Mouse (Mus musculus): ENCODE results near the gene Myo16.

Myo16 gene

DNA sequence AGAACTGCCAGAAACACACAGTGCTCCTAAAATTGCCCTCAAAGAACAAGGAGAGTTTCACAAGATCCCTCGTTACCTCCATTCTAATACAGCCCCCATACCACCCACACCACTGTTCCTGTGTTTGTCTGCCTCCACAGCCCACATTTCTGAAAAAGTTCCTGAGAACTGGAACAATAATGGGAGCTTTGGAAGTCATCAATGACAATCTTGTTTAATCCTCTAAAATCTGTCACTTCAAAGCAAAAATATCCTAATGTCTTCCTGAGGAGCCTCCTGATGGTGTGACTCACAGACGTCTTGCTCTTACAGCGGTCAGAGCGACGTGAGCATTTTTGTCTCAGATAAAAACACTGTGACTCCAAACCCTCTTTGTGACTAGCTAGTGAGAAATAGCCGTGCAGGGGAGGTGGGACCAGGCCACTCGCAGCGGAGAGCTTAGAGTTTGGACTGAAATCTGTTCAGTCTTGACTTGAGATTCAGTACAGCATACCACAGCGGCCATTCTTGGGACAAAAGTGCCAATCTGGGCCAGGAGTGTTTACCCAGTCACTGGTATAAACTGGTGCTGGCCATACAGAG, 394.4 kb downstream of the Myo16 start:
- no peak for DNase-seq (ENCODE audit: low spot score)

DNA sequence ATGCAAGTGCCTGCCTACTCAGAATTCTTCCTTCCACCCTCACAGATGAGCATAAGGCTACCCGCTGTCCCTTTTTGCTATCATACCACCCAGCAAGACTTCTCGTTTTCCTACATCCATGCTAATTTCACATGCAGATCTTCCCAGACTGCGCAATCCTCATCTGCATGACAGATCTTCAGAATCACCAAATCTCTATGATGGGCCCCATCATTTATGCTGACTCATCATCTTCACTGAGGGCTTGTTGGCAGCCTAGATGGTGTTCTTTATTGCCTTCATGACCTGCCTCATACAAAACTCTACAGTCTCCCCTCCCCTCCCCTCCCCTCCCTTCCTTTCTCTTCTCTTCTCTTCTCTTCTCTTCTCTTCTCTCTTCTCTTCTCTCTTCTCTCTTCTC, 395.7 kb downstream of the Myo16 start:
- no peak for DNase-seq (ENCODE audit: low spot score)

DNA sequence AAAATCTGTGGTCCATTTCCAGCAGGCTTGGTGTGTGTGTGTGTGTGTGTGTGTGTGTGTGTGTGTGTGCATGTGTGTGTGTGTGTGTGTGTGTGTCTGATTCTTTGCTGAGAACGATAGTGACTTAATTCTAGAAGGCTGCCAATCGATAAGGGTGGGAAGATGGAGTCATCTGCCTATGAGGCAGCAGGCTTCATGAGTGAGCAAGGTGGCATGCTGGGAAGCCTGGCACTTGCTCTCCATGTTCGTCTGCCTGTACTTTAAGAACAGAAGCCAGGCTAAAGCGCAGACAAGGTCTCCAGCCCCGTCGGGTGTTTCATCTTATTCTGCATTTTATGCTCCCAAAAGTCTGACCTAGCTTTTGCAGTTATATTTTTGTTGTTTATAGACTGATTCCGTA, 404.2 kb downstream of the Myo16 start:
- DNase-seq (ENCODE audit: low spot score) = no peak

DNA sequence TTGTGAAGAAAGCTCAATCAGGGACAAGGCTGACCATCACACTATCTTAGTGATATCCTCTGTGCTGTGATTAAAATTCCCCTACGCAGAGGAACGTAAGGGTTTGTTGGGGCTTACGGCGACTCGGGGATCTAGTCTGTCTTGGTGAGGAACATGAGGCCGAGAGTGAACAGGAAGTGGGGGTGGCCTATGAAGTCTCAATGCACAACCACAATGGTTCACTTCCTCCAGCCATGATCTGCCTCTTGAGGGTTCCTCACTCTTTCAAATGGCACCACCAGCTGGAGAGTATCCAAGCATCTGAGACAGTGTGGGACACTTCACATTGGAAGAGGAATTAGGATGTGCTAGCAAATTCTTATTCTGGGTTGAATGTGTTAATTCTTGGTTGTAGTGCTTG, 405.8 kb downstream of the Myo16 start:
- no peak for DNase-seq (ENCODE audit: low spot score)

DNA sequence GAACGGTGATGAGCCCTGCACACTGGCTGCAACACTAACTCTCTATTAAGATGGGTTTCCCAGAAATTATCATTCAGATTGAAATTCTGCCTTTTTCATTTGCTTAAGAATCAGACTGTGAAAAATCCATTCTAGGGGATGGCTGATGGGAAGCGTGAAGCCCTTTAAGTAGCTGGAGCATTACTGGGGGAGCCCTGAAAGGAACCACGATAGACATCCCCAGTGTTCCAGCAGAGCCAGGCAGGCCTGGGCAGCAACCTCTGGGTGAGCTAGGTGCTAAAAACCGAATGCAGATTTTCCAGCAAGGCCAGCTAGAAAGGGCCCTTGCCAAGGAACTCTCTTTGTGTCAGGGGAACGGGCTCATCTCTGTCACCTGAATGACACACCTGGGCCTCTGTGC, 407.9 kb downstream of the Myo16 start:
- no peak for DNase-seq (ENCODE audit: low spot score)

DNA sequence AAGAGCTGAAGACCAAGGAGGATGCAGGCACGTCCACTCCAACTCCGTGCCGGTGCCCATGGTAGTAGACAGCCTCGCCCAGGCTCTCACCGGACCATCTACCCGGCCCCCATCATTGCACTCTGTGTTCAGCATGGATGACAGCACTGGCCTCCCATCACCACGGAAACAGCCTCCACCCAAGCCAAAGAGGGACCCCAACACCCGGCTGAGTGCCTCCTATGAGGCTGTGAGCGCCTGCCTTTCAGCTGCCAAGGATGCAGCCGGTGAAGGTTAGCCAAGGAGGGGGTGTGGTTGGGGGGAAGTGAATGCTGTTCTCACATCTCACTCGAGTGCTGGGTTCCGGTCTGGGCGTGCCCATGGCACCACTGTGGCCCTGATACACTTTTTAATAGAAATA, 408.3 kb downstream of the Myo16 start:
- DNase-seq (ENCODE audit: low spot score) = no peak

DNA sequence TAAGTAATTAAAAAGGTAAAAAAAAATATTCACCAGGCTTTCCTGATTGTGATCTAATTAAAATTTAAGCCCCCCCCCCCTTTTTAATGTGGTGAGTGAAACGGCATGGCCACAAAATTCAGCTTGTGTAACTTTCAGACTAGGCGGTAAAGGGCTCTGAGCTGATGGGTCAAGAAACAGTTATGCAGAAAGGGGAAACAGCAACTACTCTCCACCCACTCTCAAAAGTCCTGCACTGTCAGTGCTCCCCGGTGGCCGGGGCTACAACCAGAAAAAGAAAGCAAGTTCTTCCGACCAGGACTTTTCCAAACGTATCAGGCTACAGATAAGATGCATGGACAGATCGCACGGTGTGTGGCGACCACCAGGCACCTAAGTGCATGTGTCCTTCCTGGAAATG, 408.9 kb downstream of the Myo16 start:
- no peak for DNase-seq (ENCODE audit: low spot score)

DNA sequence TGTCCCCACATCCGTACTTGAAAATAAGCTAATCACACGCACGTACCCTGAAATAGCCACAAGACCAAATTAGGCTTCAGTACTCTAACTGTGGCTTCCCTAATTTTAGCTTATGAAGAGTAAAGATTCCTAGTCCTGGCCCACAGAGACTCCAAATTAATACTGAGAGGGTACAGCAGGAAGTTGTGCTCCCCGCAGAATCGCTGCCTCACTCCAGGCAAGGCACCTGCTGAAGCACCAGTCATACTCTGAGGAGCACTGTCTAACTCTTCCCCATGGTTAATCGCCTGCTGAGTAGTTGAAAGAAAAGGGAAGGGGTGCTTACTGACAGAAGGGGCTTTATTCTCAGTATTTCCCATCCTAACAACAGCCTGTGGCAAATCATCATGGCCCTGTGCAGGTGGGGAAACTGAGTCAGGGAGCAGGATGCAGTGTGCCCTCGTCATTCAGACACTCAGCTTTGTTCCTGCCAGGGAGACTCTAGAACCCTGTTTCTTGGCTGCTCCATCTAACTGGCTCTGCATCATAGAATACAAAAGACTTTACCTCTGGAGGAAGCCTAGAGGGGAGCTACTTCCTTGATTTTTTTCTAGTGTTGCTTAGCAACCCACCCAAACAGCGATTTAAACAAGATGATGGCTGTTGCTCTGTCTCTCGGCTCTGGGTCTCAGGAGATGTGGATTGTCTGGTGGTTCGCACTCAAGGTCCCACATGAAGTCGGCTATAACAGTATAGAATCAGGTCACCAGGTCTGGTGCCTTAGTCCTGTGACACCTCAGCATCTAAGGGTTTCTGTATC, 411.7 kb downstream of the Myo16 start:
- no peak for DNase-seq (ENCODE audit: low spot score)

DNA sequence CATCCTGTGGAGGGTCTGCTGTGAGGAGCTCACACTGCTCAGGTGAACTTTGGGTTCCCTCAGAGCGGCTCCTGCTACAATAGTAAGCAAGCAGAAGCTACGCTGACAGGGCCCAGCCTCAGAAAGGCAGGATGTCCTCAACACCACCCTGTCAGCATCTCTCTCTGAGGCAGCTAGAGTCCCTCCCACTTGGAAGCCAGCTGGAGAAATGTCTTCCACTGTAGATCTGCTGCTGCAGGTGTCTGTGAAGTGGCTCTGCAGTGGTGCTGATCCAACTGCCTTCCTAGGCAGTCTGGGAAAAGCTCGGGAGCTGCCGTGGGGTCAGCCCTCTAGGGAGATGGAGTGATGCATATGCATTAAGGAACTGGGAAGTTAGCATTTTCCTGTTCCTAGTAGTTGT, 414.7 kb downstream of the Myo16 start:
- no peak for DNase-seq (ENCODE audit: low spot score)

DNA sequence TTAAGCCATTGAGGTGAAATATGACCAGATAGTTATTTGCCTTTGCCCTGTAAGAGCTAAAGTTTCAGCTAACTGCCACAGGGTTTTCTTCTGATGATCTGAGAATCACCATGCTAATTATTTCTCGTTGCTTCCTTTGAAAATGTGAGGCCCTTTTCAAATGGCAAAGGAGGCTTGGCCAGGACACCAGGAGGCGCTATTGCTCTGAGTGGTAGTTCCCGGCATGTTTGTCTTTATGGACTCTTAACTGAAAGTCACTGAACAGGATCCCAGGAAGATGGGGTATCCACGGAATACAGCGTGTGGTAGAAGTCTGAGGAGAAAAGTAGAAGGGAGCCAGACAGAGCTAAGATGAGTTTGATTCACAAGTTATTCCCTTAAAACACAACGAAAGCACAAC, 420.4 kb downstream of the Myo16 start:
- peak; percentile 26 for DNase-seq (ENCODE audit: low spot score)

DNA sequence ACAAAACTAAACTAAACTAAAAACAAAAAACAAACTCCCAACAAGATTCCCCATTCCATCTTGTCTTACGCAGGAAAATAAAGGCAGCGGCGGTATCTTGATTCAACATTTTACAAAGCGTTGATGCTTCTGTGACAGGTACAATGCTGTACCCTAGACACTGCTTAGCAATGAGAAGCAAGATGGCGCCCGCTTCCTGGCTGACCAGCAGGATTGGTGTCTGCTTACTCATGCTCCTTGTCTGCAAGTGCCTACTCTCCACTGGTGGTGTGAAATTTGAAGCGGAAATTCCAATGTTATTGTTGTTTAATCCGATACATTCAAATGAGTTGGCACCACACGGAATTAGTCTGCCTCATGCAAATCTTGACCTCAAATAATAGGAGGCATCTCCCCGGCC, 421.5 kb downstream of the Myo16 start:
- DNase-seq (ENCODE audit: low spot score) = no peak

DNA sequence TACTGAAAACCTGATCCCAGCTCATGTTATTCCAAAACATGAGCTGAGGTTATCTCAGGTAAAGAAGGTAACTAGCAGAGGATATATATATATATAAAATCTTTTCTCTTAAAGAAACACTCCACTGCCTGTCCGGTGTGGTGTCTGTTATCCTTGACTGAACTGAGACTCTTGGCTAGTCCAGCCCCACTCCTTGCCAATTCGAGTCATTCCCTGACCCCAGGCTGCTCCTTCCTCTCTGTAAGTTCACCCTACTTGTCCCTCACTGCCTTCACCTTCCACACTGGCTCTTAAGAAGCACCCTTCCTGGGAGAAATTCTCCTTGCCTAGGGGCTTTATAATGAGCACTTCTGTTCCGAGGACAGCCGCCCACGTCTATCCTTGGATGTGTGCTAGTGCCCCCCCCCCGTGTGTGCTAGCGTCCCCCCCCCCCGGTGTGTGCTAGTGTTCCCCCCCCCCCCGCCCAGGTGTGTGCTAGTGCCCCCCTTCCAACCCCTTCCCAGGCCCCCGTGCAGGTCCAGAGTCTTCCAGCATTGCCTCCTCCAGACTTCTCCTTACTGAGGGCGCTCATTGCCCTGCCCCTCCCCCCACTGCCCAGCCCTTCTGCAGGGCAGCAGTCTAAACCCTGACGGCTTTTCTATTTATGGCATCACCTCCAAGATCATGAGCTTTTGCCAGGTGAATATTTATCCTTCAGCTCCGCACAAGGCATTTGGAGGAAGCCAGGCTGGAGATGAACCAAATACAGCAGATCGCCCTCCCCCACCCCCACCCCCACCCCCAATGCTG, 433.4 kb downstream of the Myo16 start:
- no peak for DNase-seq (ENCODE audit: low spot score)

DNA sequence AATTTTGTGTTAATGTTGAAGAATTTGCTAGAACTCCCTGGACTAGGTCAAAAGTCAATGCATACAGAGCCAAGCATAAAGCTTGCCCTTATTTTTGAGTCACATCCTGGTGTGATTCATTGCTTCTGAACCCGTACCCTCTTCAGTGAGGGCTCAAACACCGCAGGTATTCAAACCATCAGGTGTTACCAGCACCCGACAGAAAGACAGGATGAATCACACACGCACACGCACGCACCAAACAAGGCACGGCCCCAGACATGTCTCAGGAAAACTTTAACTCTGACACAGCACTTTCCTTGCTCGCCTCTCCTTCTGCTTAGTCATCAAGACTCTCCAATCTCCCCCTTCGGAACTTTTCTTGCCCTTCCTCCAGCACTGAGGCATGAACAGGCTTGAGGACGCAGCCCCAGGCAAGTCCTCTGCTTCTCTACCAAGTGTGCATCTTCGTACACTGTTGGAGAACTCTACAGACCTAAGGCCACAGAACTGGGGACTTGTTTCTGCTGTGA, 435.8 kb downstream of the Myo16 start:
- DNase-seq (ENCODE audit: low spot score) = no peak

DNA sequence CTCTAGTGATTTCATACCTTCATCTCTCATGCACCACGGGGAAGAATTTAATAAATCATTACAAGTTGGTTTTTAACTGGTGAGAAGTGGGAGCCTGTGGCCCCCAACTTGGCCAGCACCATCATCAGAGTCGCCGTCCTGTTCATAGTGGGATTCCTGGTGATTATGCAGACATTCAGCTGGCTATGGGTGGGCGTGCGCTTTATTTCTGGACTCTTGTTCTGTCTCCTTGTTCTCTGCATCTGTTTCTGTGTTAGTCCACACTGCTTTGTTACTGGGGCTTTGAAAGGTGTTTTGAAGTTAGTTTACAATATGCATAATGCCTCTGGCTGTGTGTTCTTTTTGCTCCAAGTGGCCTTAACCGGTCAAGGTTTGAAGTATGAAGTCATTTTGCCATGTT, 439.2 kb downstream of the Myo16 start:
- no peak for DNase-seq (ENCODE audit: low spot score)

DNA sequence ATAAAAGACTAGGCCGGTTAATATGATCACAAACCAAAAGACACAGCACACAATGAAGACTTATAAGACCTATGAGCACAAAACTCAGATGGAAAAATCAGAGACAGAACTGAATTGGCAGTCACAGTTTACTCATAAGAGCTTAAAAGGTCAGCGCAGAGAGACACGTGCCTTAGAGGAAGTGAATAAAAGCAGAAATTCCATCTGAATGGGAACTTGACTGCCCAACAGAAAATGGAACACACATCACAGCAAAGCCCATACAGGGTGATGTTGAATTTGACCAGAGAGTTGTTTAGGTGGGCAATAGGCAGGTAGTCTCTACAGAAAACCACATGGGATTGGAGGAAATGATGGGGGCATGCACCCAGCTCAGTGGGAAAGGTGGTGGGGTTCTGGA, 442.6 kb downstream of the Myo16 start:
- no peak for DNase-seq (ENCODE audit: low spot score)

DNA sequence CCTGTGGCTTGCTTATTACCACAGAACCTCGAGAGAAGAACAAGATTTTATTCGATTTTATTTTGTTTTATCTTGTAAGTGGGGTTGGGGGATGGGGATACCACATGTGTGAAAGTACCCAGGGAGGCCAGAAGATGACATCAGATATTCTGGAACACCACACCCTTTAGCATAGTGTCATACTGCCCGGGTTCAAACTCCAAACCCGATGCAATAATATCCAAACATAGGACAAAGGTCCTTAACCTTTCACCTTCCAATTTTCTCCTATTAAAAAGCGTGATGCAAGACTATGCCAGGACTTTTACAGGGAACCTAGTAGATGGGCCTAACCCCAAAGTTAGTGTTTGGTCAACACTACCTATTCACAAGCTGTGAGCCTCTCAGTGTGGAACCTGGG, 443.9 kb downstream of the Myo16 start:
- DNase-seq (ENCODE audit: low spot score) = no peak

DNA sequence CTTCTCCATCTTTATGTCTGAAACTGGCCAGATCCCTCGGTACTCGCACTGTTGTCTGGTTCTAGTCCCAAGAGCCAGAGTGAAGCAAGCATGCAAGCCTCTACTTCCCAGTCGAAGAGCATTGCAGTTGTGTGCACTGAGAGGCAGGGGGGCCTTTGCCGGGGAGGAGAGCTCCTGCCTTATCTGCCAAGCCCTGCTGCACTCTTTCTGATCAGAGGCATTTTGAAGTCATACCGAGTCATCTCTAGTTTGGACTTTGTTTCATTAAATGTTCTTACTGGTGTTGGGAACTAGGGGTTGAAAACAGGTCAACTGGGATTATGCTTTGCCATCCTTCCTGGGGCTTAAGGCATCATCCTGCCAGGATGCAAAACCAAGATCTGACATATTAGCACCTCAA, 445.2 kb downstream of the Myo16 start:
- no peak for DNase-seq (ENCODE audit: low spot score)

DNA sequence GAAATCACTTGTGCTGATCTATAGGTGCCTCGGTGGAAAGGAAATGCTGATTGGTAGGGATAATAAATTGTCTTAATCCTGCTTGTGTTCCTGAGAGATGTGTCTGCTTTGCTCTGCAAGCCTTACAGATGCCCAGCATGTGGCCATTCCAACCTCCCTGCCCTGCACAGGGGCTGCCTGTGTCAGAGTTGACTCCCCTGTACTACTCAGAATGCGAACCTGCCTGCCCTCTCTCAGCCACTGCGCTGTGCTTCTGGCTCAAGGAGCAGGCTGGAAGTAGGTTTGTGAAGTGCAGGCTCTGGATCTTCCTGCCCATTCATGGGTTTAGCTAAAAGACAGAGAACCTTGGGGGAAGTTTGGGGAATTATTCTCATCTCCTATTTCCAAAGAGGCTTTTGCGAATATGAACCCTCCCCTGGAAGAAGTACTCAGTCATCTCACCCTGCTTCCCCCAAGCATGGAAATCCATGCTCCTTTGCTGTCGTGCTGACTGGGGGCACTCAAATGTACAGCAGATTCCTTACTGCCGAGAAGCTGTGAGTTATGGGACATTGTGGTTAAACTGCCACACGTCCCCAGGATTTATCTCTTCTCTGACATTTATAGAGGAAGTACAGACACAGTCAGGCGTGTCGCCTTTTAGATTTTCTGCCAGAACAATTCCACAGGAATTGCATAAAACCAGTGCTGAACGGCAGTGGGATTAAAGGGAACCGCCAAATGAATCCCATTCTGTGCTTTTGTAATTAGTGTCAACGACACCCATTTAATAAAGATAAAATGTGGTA, 452.5 kb downstream of the Myo16 start:
- DNase-seq (ENCODE audit: low spot score) = no peak

DNA sequence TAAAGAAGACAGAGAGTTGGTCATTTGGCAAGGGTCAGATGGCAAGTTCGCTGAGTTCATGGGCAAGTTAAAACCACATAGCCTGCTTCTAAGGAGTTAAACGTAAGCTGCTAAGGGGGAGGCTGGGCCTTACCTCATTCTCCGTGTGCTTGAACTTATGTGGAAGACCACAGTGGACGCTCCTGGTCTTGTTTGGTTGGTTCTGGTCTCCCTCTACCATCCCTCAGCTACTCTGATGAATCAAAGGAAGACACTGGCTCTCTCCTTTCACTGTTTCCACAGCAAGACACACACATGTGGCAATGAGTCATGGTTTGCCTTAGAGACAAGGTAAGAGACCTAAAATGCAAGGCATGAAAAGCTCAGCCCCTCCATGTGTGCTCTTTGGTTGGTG, 453.1 kb downstream of the Myo16 start:
- no peak for DNase-seq (ENCODE audit: low spot score)

DNA sequence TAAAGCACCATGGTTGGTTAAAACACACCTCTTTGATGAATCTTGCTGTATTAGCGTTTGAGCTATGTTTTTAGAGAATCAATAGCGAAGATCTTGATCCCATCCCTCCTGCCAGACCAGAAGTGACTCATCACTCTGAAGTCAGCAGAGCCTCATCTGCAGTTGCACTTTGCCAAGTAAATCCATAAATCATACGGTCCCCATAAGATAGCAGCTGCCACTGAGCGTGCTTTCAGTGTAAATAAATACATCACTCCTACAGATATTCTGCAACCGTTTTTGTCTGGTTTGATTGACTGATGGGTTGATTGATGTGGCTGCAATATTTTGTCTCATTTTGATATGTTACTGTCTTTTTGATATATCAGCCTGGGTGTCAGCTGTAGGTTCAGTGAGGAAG, 457.9 kb downstream of the Myo16 start:
- no peak for DNase-seq (ENCODE audit: low spot score)

DNA sequence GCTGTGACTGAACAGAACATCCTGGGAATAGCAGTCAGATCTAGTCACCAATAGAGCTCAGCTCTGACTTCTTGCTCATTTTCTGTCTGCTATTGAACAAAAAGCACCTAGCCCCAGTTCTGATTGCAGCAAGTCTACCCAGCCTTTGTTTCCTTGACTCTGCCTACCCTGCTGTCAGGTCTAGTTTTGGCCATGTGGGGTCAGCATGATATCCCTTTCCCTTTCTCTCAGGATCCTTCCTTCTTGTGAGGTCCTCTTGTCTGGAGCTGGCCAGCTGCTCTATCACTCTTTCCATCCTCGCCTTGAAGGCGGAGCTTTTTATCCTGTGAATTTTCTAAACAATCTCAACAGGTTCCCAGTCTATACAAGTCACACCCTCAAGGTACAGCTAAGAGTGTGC, 459.7 kb downstream of the Myo16 start:
- no peak for DNase-seq (ENCODE audit: low spot score)

DNA sequence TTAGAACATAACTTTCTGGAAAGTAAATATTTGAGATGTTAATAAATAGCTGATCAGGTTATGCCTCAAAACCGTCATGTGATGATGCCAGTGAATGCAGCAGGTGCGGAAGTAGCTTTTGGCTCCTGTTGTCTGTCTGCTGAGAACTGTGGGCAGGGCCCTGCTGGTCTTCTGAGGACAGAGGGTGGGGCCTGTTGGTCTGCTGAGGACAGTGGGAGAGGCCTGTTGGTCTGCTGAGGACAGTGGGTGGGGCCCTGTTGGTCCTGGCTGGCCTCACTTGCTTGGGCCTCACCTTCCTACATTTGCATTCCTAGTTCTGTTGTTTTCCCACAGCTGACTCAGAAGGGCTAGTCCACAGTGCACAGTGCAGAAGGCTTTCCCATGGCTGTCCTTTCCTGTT, 466.0 kb downstream of the Myo16 start:
- no peak for DNase-seq (ENCODE audit: low spot score)
